Mouse (Mus musculus) heart, postnatal 25 days (tissue): Measurements from ENCODE around the gene Tmem144. TPM values are rescaled to one million over a fixed set of nuclear protein-coding genes. Genes with fewer than 3 reads are reported as not detected.

Experiments used
- DNase-seq: peaks from one replicate; pipeline ENCODE4 v3.0.0; 2022; ENCODE audit warnings: low spot score
- intact Hi-C: fragments of 180-260 bp; cut with DNase I; formaldehyde crosslinking; loops from one replicate; pipeline ENCODE4 v1.15.1; 2025
- total RNA-seq, 2 experiments: library from RNA; stranded (reverse); gene quantifications; 2 replicates each; pipeline ENCODE4 v1.2.3; 2021

Gene Tmem144
- 1 to 10 TPM; 8.1 to 9.1 TPM for total RNA-seq

DNA sequence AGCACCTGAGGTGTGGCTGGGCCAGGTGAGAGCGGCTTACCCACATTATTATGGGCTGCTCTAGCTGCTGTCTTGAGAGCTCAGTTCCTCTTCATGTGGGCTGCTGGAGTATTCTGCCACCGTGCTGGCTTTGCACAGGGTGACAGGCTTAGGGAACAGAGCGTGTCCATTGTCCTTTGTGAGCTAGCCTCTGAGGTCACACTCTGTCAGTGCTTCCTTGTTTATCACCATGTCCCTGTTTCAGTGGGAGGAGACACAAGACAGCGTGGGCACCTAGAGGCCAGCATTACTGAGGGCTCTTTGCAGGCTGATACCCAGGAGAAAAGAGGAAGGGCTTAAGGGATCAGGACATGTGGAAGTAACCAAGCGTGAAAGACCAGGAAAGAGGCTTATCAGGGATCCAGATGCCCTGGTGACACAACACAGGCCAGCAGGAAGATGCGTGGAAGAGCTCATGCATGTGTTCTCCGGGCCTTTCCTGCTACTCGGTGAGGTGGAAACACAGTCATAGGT lies at the start of gene Tmem144:
Gene Tmem144 (minus strand): TSS at position 120 of the 513 bp plus-strand sequence.
- intact Hi-C loops = no loop called here
- DNase-seq = no peak

DNA sequence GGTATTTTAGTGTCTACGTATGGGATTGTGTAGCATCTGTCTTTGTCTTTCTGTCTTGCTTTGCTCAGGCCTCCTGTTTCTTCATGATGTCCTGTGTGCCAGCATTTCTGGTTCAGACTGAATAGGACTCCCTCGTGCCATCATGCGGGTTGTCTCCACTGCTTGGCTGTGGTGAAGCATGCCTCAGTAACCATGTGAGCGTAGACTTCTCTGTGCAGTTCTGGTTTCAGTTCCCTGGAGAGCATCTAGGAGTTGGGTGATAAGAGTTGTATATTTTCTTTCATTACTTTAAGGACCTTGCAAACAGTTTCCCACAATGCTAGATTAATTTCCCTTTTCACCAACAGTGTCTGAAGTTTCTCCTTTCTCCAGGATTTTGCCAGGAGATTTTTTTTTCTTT lies 49.2 kb upstream of the Tmem144 start:
- intact Hi-C loops = no loop called here
- DNase-seq = no peak

DNA sequence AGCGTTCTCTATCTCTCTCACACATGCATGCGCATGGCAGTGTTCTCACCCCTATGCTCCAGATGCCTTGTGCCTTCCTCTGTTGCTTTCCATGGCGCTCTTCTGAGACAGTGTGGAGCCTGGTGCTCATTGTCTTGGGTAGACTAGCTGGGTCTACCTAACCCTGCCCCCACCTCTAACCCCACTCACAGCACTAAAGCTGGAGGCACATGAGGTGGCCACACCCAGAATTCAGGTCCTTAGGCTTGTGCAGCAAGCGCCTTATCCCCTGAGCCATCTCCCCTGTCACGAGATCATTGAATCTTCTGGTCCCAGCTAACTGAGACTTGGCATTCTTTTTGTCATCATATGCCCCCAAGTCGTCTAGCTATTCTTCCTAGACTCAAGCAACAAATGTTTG lies 48.7 kb upstream of the Tmem144 start:
- intact Hi-C loops = no loop called here
- no peak for DNase-seq

DNA sequence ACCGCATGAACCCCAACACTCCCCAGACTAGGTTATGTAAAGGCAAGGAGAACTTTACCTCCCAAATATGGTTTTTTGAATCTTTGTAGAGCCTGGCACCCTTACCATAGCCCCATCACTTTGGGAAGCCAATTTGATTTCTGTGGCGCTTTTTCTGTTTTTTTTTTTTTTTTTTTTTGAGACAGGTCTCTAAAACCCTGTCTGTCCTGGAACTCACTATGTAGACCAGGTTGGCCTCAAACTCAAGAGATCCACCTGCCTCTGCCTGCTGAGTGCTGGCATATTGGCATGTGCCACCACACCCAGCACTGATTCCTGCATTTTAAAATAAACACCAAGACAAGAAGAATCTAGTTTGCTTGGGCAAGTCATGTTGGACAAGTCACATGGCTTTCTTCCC lies 47.9 kb upstream of the Tmem144 start:
- intact Hi-C loops = no loop called here
- no peak for DNase-seq

GRCm38 (mm10) chr3:79899906-79900305 lies 47.3 kb upstream of the Tmem144 start:
- DNase-seq = no peak

DNA sequence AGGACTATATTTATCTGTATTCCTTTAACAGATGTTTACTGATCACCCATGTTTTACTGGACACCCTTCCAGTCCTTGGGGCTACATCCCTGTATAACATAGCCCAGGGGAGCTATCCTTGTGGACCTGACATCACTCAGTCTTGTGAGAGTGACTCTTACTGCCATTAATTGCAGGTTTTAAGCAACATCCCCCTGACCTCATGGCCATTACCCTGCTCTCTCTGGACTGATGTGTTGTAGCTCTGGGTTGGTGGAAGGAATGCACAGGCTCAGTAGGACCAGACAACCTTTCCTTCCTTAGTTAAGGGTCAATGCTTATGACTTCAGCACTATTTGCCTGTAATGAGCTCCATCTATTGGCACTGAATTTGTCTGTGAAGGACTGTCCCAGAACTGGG lies 45.9 kb upstream of the Tmem144 start:
- DNase-seq = no peak
- intact Hi-C loops = no loop called here

More at GRCm38 (mm10) chr3:79899906-79900305, 47.3 kb upstream of the Tmem144 start:
- intact Hi-C loops = no loop called here

DNA sequence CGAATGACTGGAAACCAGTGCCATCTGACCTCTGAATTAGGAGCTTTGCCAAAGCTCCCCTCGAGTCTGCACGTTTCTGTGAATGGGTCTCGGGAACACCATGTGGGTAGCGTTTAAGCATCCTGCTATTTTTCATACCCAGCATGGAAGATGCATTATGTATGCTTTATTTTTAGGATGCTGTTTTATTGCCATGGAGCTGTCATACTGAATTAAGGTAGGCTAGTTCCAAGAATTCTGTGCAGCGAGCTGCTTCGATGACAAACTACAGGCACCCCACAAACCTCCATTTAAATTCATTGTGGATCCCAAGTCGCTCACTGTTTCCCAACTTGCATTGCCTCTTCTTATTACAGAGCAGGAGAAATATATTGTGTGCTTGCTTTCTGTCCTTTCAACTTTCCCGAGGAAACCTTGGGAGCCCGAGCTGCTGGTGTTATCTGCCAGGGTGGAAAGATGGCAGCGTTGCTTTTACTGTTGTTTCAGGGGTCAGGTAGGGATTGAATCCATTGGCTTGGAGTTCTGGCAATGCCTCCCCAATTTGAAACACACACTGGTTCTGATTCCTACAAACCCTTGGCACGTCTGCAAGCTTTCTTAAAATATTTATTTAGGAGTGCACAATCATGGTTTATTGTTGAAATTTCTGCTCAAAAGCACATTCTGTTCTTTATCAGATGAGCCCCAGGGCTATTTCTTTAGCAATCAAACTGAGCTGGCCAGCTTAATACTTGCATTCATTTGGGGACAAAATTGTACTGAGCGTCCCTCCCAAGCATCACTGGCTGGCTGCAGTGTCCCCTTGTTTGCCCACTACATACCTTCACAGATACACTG lies 45.2 kb upstream of the Tmem144 start:
- intact Hi-C loops = no loop called here
- no peak for DNase-seq

DNA sequence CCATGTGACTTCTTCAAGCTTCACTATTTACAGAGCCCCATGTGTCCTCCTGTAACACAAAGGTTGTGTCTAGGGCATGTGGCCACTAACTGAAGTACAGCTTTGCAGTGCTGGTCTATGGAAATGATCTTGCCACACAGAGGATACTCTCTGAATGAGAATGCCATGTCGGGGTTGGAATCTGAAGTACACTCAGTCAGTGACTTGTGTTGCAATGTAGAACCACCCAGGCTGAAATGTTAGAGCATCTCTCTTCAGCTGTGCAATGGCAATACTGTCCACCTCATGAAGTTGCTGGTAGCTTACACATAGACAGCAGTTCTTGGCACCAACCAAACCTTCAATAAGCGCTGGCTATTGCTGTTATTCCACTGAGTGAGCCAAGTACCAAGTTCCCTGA lies 35.4 kb upstream of the Tmem144 start:
- intact Hi-C loops = loop anchor here (2.0 to 5.0 kb wide), 5 partner anchors 19 to 119 kb away; no protein-coding TSS in a partner anchor

GRCm38 (mm10) chr3:79887161-79887855 lies 34.7 kb upstream of the Tmem144 start:
- intact Hi-C loops = loop anchor here (2.0 to 5.0 kb wide), 4 partner anchors 40 to 120 kb away; no protein-coding TSS in a partner anchor
- DNase-seq = no peak

More for the DNA sequence above, 35.4 kb upstream of the Tmem144 start:
- DNase-seq = no peak

- DNase-seq = peak; percentile 42
- intact Hi-C loops = loop anchor here (2.0 to 5.0 kb wide), 4 partner anchors 41 to 121 kb away; no protein-coding TSS in a partner anchor
Measured at GRCm38 (mm10) chr3:79886357-79887091, 34.0 kb upstream of the Tmem144 start.

DNA sequence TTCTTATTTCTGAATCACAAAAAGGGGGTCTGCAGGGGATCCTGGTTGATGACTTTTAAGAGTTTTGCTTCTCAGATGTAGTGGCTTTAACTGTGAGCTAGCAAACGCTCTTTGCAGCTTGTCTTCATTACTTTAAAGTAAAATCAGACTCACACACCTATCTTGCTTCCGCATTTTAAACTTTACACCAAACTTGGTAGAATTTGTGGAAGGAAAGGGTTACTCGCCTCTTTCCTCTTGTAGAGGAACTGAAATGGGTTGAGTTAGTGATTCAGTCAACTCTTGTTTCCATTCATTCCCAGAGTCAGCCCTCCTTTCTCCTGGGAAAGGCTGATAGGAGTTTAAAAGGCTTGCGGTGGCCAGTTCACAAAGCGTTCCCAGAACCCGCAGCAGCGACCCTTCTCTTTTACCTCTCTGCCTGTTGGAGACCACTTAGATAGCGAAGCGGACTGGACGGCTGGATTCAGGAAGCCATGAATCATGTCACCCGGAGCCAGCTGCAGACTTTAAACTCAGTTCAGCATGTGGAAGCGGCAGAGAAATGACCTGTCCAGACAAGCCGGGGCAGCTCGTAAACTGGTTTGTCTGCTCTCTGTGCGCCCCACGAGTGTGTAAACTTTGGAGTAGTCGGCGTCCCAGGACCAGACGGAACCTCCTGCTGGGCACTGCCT lies 33.2 kb upstream of the Tmem144 start:
- DNase-seq = no peak
- intact Hi-C loops = loop anchor here (2.0 to 5.0 kb wide), 4 partner anchors 41 to 121 kb away; no protein-coding TSS in a partner anchor

- intact Hi-C loops = loop anchor here (1.0 to 5.0 kb wide), 4 partner anchors 43 to 174 kb away; no protein-coding TSS in a partner anchor
- DNase-seq = no peak
Measured at GRCm38 (mm10) chr3:79884761-79885189, 32.2 kb upstream of the Tmem144 start.

DNA sequence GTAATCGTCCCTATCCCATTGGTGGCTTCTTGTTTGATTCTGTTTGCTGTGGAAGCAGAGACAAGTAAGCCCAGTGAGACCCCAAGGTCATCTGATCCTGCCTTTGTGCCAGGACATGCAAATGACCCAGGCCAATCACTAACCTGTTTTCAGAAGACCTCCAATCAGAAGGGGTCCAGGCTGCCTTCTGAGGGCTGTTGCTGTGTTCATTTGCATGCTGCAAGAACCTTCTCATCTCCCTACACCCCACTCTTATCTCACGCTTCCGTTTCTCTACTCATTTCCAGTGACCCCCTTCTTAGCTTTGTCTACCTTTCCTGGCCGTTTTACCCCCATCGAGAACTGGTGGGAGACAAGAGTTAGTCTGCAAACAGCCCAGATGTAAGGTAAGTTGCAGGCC lies 31.7 kb upstream of the Tmem144 start, which contains the start of gene Fam198b:
Gene Fam198b (plus strand): TSS at position 229 of the 400 bp plus-strand sequence.
- intact Hi-C loops = loop anchor here (1.0 kb wide), 1 partner anchor 174 kb away; no protein-coding TSS in a partner anchor
- no peak for DNase-seq

GRCm38 (mm10) chr3:79883092-79883491 lies 30.5 kb upstream of the Tmem144 start:
- DNase-seq = peak; percentile 39
- intact Hi-C loops = loop anchor here (2.0 kb wide), 1 partner anchor 28 kb away; no protein-coding TSS in a partner anchor

- intact Hi-C loops = loop anchor here (2.0 kb wide), 1 partner anchor 27 kb away; no protein-coding TSS in a partner anchor
- DNase-seq = no peak
Measured at GRCm38 (mm10) chr3:79881645-79882044, 29.1 kb upstream of the Tmem144 start.

DNA sequence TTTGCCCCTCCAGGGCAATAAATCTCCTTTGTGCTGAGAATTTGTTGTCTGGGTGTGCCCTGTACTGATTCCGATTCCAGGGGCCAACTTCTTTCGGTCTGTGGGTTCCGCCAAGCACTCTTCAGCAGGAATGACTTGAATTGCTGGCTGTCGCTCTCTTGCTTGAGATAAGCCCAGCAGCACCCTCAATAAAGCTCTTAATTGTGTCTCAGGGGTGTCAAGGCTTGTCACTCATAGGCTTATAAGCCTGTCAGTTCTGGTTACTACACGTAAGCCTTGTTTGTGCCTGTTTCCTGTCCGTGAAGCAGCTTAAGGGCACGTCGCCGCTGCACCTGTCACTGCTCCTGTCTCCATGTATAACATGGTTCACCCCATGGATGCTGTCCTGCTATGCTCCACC lies 26.7 kb upstream of the Tmem144 start:
- intact Hi-C loops = no loop called here
- DNase-seq = no peak

GRCm38 (mm10) chr3:79878350-79878749 lies 25.8 kb upstream of the Tmem144 start:
- no peak for DNase-seq
- intact Hi-C loops = no loop called here

- DNase-seq = no peak
- intact Hi-C loops = no loop called here
Measured at GRCm38 (mm10) chr3:79875471-79875870, 22.9 kb upstream of the Tmem144 start.

GRCm38 (mm10) chr3:79867121-79867709 lies 14.6 kb upstream of the Tmem144 start:
- DNase-seq = no peak
- intact Hi-C loops = no loop called here
